Mouse (Mus musculus) embryonic facial prominence, embryonic 11.5 days (tissue): ENCODE results near the gene Ctsf. TPM values are rescaled to one million over a fixed set of nuclear protein-coding genes. Genes with fewer than 3 reads are reported as not detected.

ENCODE experiments used
- ATAC-seq: fragments of 200-750 bp; cut with Nextera tagmentation; replicated peaks from 2 replicates; pipeline ENCODE4 v1.8.0; 2017; ENCODE audit warnings: low read depth; ENCODE audit not compliant: insufficient number of reproducible peaks, low FRiP score, low TSS enrichment
- DNase-seq: peaks from one replicate; pipeline ENCODE4 v3.0.0-alpha.2; 2015; ENCODE audit warnings: low spot score
- H3K27ac ChIP-seq: fragments of 300-500 bp; sonication (generic); replicated peaks from 2 replicates; pipeline ENCODE4 v1.5.1; 2014; ENCODE audit warnings: mild to moderate bottlenecking, low read depth, low read length, control low read depth
- H3K27me3 ChIP-seq: fragments of 300-500 bp; sonication (generic); 2 replicates; pipeline ENCODE4 v1.6.1; 2014; ENCODE audit warnings: mild to moderate bottlenecking, low read length, moderate library complexity, mixed read lengths; ENCODE audit not compliant: control insufficient read depth, insufficient read depth
- H3K36me3 ChIP-seq: fragments of 300-500 bp; sonication (generic); replicated peaks from 2 replicates; pipeline ENCODE4 v1.6.1; 2014; ENCODE audit warnings: low read depth, mild to moderate bottlenecking, low read length, moderate library complexity, mixed read lengths; ENCODE audit not compliant: control insufficient read depth, insufficient read depth
- H3K4me1 ChIP-seq: fragments of 300-500 bp; sonication (generic); 2 replicates; pipeline ENCODE4 v1.6.1; 2014; ENCODE audit warnings: low read length, mixed read lengths; ENCODE audit not compliant: control insufficient read depth, insufficient read depth
- H3K4me2 ChIP-seq: fragments of 300-500 bp; sonication (generic); 2 replicates; pipeline ENCODE4 v1.6.1; 2014; ENCODE audit warnings: low read depth, mild to moderate bottlenecking, control low read depth, low read length, moderate library complexity
- H3K4me3 ChIP-seq: fragments of 300-500 bp; sonication (generic); 2 replicates; pipeline ENCODE4 v1.5.1; 2014; ENCODE audit warnings: low read depth, low read length, control low read depth
- H3K9ac ChIP-seq: fragments of 300-500 bp; sonication (generic); replicated peaks from 2 replicates; pipeline ENCODE4 v1.6.1; 2014; ENCODE audit warnings: mild to moderate bottlenecking, control low read depth, low read length
- H3K9me3 ChIP-seq: fragments of 300-500 bp; sonication (generic); replicated peaks from 2 replicates; pipeline ENCODE4 v1.6.1; 2016; ENCODE audit warnings: mild to moderate bottlenecking, low read length, inconsistent platforms, mixed read lengths; ENCODE audit not compliant: control insufficient read depth
- WGBS: fragments of 180-500 bp; shearing (Covaris S2); extraction: QIAGEN DNeasy Blood & Tissue Kit; methylation state at CpG from one replicate; pipeline ENCODE4 v1.1.7; 2014; 5-methylcytosine and 5-hydroxymethylcytosine counted together
- polyA plus RNA-seq: library from polyadenylated mRNA; unstranded; fragments of >200 nt; fragmentation: Nextera tagmentation; extraction: Ambion mirVana; gene quantifications from 2 replicates; pipeline ENCODE4 v1.2.1, GENCODE M21; 2014

Ctsf gene
- polyA plus RNA-seq, 1 experiment from 2014 or later, result 20.9 TPM

DNA sequence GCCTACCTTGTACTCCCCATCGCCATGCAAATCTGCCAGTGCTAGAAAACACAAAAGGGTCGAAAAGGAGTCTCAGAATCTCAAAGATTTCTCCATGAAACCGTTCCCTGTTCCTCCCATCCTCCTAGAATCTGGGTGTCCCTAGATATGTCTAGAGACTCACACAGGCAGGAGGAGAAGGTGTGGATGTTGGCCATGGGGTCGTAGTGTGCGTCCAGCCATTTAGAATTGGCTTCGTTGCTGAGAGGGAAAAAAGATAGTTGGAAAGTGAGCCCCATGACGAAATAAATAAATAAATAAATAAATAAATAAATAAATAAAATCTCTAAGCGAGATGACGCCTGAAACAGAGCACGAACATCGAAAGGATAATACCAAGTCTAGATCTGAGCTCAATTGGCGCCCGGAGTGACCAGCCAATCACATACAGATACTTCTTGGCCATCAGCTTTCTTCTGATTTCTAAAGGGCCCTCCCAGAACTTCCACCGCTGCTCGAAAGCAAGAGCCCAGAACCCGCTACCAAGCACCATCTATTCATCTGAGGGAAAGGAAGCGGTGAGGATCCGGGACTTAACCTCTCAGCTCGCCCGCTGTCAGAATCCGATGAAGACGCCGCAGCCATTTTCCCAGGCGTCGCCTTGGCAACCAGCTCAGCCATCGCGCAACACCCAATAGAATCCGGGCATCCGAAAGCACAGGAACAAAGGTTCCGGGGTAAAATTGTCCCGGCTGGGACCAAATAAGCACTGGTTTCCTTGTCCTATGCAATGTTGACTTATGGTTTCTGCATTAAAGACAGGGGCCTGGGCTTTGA, 51.3 kb downstream of the Ctsf start, which contains the start of gene Bbs1:
Bbs1 (minus strand) TSS at position 650 of the 816 bp plus-strand sequence.
- Histone ChIP-seq H3K27me3 (no peaks in the 10 kb centered on the region), H3K4me1 (no peaks in the 10 kb centered on the region), H3K9me3 (no peaks in the 10 kb centered on the region), H3K9ac (peak within 1 kb of the TSS; percentile 54), H3K4me3 (peak within 1 kb of the TSS; percentile 50), H3K27ac (no peak within 1 kb of the TSS), H3K4me2 (peak within 1 kb of the TSS; percentile 36), H3K36me3 (peaks cover 9% of the 10 kb centered on the region; the same call in 1 of the 2 replicates)
- ATAC-seq (no peak; the same call in 1 of the 2 replicates), DNase-seq (peak; percentile 88)
- 8% methylated on average over 31 of the region's 31 CpGs for WGBS

DNA sequence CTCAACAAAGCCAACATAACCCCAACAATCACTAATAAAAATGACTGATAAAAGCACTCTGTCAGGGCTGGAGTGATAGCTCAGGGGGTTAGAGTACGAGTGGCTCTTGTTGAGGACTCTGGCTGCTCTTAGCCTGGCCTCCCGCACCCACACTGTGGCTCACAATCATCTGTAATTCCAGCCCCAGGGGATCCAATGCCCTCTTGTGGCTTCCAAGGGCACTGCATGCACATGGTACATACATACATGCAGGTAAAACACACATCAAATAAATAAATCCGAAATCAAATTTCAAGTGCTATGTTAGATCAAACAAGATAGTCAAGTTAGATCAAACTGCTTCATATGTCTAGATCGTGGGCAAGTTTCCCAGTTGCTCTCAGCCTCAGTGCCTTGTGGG, 53.2 kb downstream of the Ctsf start:
- Histone ChIP-seq H3K4me3 (no peak overlapping the region), H3K9ac (no peak overlapping the region), H3K9me3 (no peaks in the 10 kb centered on the region), H3K27ac (no peak overlapping the region), H3K36me3 (peaks cover 9% of the 10 kb centered on the region; the same call in 1 of the 2 replicates), H3K4me2 (no peak overlapping the region), H3K4me1 (no peaks in the 10 kb centered on the region), H3K27me3 (no peaks in the 10 kb centered on the region)
- ATAC-seq (no peak), DNase-seq (peak; percentile 50)
- WGBS, result 78% methylated on average over 4 of the region's 4 CpGs

DNA sequence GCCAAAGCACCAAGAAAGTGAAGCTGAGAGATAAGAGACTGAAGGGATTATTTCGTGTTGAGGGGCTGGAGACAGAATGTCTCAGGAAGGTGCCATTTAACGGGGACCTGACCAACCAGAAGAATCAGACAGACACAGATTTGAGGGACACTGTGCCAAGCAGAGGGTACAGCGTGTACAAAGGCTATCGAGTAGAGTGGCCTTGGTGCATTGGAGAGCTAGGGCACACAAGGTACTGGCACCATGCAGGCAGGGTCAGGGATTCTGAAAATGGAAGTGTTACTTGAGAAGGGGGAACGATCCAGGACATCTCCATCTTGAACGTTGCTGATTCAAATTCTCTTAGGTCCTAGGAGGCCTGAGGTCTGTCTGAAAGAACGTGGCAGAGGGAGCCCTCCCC, 54.4 kb downstream of the Ctsf start:
- WGBS, result 89% methylated on average over 7 of the region's 7 CpGs
- ATAC-seq, result no peak
- H3K4me1 ChIP-seq, result no peaks in the 10 kb centered on the region
- H3K27me3 ChIP-seq, result no peaks in the 10 kb centered on the region
- H3K9ac ChIP-seq, result no peak overlapping the region
- H3K36me3 ChIP-seq, result peaks cover 18% of the 10 kb centered on the region; the same call in 1 of the 2 replicates
- no peak overlapping the region for H3K4me3 ChIP-seq
- no peaks in the 10 kb centered on the region for H3K9me3 ChIP-seq
- no peak for DNase-seq
- H3K4me2 ChIP-seq, result no peak overlapping the region
- no peak overlapping the region for H3K27ac ChIP-seq

Other genes with a start within 250 kb of the Ctsf start
- gene Lrfn4, start 239.5 kb upstream of the Ctsf start, polyA plus RNA-seq, result 8.6 and 9.5 TPM in 2 replicates
- 60.4 and 68.5 TPM in 2 replicates for gene Rce1, start 229.5 kb upstream of the Ctsf start, polyA plus RNA-seq
- 3.7 and 4.4 TPM in 2 replicates for gene Gm960, start 156.5 kb upstream of the Ctsf start, polyA plus RNA-seq
- 5.3 and 5.4 TPM in 2 replicates for gene Sptbn2, start 144.0 kb upstream of the Ctsf start, polyA plus RNA-seq
- gene Rbm4b, start 98.6 kb upstream of the Ctsf start, polyA plus RNA-seq, result 110 and 116 TPM in 2 replicates
- gene Rbm4, start 61.2 kb upstream of the Ctsf start, polyA plus RNA-seq, result 92.9 and 109 TPM in 2 replicates
- gene Gm21992, start 43.5 kb upstream of the Ctsf start, polyA plus RNA-seq, result 18.4 and 25.8 TPM in 2 replicates
- 110 and 111 TPM in 2 replicates for gene Rbm14, start 43.5 kb upstream of the Ctsf start, polyA plus RNA-seq
- 44.9 and 45.8 TPM in 2 replicates for gene Ccs, start 15.8 kb upstream of the Ctsf start, polyA plus RNA-seq
- not detected in 2 replicates for gene Ccdc87, start 15.8 kb upstream of the Ctsf start, polyA plus RNA-seq
- 4.3 and 5.6 TPM in 2 replicates for gene Actn3, start 22.8 kb downstream of the Ctsf start, polyA plus RNA-seq
- 7.4 and 8.7 TPM in 2 replicates for gene Zdhhc24, start 23.5 kb downstream of the Ctsf start, polyA plus RNA-seq
- 4.7 and 4.8 TPM in 2 replicates for gene Bbs1, start 51.5 kb downstream of the Ctsf start, polyA plus RNA-seq
- 133 and 138 TPM in 2 replicates for gene Dpp3, start 73.2 kb downstream of the Ctsf start, polyA plus RNA-seq
- gene Peli3, start 88.0 kb downstream of the Ctsf start, polyA plus RNA-seq, result 1.7 TPM in 2 replicates
- gene Mrpl11, start 107.0 kb downstream of the Ctsf start, polyA plus RNA-seq, result 164 and 173 TPM in 2 replicates
- gene Npas4, start 135.2 kb downstream of the Ctsf start, polyA plus RNA-seq, result not detected in 2 replicates
- 3.9 and 4.4 TPM in 2 replicates for gene Slc29a2, start 168.7 kb downstream of the Ctsf start, polyA plus RNA-seq
- gene B4gat1, start 183.7 kb downstream of the Ctsf start, polyA plus RNA-seq, result 38.5 and 40.8 TPM in 2 replicates
- gene AC124502.3, start 183.8 kb downstream of the Ctsf start, polyA plus RNA-seq, result 0.96 and 1.6 TPM in 2 replicates
- 47.5 and 47.9 TPM in 2 replicates for gene Brms1, start 186.2 kb downstream of the Ctsf start, polyA plus RNA-seq
- gene Rin1, start 195.4 kb downstream of the Ctsf start, polyA plus RNA-seq, result 0.99 and 1.2 TPM in 2 replicates
- 43.1 and 48.4 TPM in 2 replicates for gene Cd248, start 212.9 kb downstream of the Ctsf start, polyA plus RNA-seq
- gene Tmem151a, start 230.4 kb downstream of the Ctsf start, polyA plus RNA-seq, result 1.8 and 2.1 TPM in 2 replicates
- 62.8 and 75.8 TPM in 2 replicates for gene Yif1a, start 233.4 kb downstream of the Ctsf start, polyA plus RNA-seq
- 48.9 and 54.0 TPM in 2 replicates for gene Cnih2, start 243.4 kb downstream of the Ctsf start, polyA plus RNA-seq